Mouse (Mus musculus): Measurements from ENCODE around the gene Pitpna. TPM values are rescaled to one million over a fixed set of nuclear protein-coding genes. Genes with fewer than 3 reads are reported as not detected.
"Not testable (repeated sequence)": the region's sequence is repeated elsewhere in the genome, so short reads cannot be mapped to it uniquely, and the experiment has no call there.

Gene Pitpna
- polyA plus RNA-seq, 1 experiment: 259 TPM

DNA sequence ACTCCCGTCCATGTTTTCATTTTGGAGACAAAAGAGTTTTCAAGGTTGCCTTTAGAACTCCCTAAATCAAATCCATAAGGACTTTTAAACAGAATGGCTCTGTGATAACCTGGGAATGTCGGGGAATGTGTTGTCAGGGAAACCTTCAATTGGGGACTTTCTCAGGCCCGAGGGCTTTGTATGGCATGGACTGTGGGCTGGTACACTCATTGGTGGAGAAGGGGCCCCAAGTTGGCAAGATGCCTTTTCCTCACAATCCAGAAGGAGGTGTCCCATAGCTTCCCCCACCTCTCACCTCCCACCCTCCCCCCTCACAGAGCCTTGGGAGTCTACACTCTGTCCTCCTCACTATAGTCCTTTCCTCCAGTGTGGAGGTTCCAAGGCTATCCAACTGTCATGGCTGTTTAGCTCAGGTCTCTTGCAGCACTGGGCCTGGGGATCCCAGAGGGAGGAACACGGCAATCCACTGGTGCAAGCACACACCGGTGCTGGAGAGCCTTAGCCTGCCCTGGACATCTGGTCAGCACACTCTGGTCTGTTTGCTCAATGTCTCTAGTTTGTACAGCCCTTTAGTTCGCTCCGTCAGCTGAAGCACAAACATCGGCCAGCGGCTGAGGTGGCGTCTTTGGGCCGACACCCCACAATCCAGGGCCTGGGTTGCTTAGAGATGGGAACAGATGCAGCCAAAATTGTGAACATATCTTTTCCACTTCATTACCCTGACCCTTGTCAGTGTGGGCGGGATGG lies 37.5 kb upstream of the Pitpna start:
- H3K4me1 ChIP-seq (ENCODE audit: control insufficient read depth, insufficient read depth, low read length): peaks cover 5% of the 10 kb centered on the region
- no peak overlapping the region for H3K27ac ChIP-seq (ENCODE audit: insufficient read depth, low read length)
- no peak for TF ChIP-seq CTCF (IDR thresholded peaks at IDR 0.05; ENCODE audit: extremely low read depth, insufficient read depth, low read length)
- TF ChIP-seq POLR2A (IDR thresholded peaks at IDR 0.05; ENCODE audit: extremely low read depth, insufficient read depth, low read length): no peak
- H3K4me3 ChIP-seq (ENCODE audit: insufficient read depth, low read length): no peak overlapping the region

DNA sequence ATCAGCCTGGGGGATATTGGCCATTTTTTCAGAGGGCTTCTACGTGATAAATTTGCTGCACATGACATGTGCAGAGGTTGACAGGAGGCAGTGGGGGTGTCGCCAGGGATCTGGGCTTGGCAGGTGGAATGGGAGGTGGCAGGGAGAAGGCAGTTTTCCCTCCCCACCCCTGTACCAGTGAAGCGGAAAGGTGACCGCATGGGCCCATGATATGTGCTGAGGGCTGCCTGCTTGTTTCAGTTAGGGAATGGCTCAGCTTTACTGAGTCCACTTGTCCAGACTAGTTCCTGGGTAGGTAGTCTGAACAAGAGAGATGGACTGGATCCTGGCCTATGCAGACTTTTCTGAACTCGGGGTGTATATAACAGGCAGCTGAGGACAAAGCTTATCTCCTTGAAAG lies 36.6 kb upstream of the Pitpna start:
- Histone ChIP-seq H3K27ac (ENCODE audit: insufficient read depth, low read length) (peak overlapping the region; percentile 49; the same call in 1 of the 2 replicates), H3K4me3 (ENCODE audit: insufficient read depth, low read length) (no peak overlapping the region), H3K4me1 (ENCODE audit: control insufficient read depth, insufficient read depth, low read length) (peaks cover 5% of the 10 kb centered on the region)
- TF ChIP-seq CTCF (IDR thresholded peaks at IDR 0.05; ENCODE audit: extremely low read depth, insufficient read depth, low read length): no peak
- TF ChIP-seq POLR2A (IDR thresholded peaks at IDR 0.05; ENCODE audit: extremely low read depth, insufficient read depth, low read length): no peak

DNA sequence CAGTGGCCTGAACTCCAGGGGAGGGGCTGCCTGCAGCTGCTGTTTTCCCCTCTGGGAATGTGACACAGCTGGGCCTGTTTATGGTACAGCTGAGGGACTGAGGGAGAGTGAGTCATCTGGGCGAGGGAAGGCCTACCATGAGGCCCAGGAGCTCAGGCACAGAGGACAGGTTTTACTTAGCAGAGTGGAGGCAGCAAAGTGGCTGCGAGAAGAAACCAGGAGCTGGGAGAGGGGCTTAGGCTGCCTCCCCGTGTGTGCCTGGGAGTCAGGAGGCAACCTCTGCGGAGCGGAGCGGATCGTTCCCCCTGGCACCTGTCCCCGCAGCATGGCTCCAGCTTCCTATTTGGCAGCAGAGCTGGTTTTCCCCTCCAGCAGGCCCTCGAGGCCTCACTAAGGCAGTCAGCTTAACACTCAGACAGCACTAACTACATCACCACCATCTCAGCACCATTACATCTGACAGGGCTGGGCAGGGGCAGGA lies 35.9 kb upstream of the Pitpna start:
- 0 out of 2 replicates have a peak, but pooled peaks have one; percentile 29 for TF ChIP-seq POLR2A (IDR thresholded peaks at IDR 0.05; ENCODE audit: extremely low read depth, insufficient read depth, low read length)
- no peak for TF ChIP-seq CTCF (IDR thresholded peaks at IDR 0.05; ENCODE audit: extremely low read depth, insufficient read depth, low read length)
- H3K27ac ChIP-seq (ENCODE audit: insufficient read depth, low read length): peak overlapping the region; percentile 49
- H3K4me3 ChIP-seq (ENCODE audit: insufficient read depth, low read length): no peak overlapping the region
- H3K4me1 ChIP-seq (ENCODE audit: control insufficient read depth, insufficient read depth, low read length): peaks cover 5% of the 10 kb centered on the region

DNA sequence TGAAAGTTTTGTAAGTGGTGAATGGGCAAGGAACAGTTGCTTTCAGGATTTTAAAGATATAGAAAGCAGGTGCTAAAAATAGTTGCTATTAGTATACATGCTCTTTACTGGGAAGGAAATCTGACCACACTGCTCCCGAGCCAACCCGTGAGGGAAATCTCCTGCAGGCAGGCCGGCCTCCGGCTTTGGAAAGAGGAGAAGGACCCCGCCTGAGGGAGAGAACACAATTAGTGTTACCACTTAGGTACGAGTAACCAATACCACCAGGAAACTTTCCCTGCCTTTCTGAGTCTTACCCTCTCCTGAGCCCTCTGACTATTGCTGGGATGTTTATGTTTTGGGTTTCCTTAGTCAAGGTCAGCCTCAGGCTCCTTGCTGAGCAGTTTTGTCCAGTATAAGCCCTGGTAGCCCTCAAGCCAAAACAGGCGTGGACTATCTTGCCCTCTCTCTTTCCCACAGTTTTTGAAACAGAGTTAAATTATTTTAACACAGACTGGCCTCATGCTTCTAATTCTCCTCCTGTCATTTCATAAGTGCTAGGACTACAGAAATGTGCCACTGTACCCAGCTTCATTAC lies 34.9 kb upstream of the Pitpna start:
- TF ChIP-seq CTCF (IDR thresholded peaks at IDR 0.05; ENCODE audit: extremely low read depth, insufficient read depth, low read length) (no peak), POLR2A (IDR thresholded peaks at IDR 0.05; ENCODE audit: extremely low read depth, insufficient read depth, low read length) (no peak)
- peaks cover 5% of the 10 kb centered on the region for H3K4me1 ChIP-seq (ENCODE audit: control insufficient read depth, insufficient read depth, low read length)
- no peak overlapping the region for H3K4me3 ChIP-seq (ENCODE audit: insufficient read depth, low read length)
- H3K27ac ChIP-seq (ENCODE audit: insufficient read depth, low read length): no peak overlapping the region

DNA sequence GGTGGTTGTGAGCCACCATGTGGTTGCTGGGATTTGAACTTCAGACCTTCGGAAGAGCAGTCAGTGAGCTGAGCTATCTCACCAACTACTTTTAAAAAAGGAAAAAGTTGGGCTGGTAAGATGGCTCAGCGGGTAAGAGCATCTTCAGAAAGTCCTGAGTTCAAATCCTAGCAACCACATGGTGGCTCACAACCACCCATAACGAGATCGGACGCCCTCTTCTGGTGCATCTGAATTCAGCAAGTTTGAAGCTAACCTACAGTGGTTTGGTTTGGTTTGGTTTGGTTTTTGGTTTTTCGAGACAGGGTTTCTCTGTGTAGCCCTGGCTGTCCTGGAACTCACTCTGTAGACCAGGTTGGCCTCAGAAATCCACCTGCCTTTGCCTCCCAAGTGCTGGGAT lies 31.9 kb upstream of the Pitpna start:
- not testable (repeated sequence) for H3K27ac ChIP-seq (ENCODE audit: insufficient read depth, low read length); H3K4me3 ChIP-seq (ENCODE audit: insufficient read depth, low read length); H3K4me1 ChIP-seq (ENCODE audit: control insufficient read depth, insufficient read depth, low read length)

DNA sequence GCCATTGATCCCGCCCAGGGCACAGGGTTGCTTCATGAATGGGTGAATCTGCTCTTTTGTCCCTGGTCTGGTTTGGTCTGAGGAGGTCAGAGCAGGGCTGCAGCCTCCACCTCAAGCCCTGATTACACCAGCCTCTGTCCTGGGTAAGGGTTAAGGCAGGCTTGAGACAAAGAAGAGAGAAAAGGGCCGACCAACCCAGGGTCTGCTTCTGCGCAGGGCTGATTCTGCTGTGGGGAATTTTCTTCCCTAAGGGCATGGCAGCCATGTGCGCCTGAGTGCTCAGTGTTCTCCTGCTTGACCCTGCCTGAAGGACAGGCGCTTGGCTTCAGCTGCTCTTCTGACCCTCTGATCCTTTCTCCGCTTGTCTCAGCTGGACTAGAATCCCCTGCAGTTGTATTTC lies 30.8 kb upstream of the Pitpna start:
- TF ChIP-seq CTCF (IDR thresholded peaks at IDR 0.05; ENCODE audit: extremely low read depth, insufficient read depth, low read length) (no peak), POLR2A (IDR thresholded peaks at IDR 0.05; ENCODE audit: extremely low read depth, insufficient read depth, low read length) (no peak)
- Histone ChIP-seq H3K4me1 (ENCODE audit: control insufficient read depth, insufficient read depth, low read length) (no peaks in the 10 kb centered on the region), H3K4me3 (ENCODE audit: insufficient read depth, low read length) (no peak overlapping the region), H3K27ac (ENCODE audit: insufficient read depth, low read length) (no peak overlapping the region)

DNA sequence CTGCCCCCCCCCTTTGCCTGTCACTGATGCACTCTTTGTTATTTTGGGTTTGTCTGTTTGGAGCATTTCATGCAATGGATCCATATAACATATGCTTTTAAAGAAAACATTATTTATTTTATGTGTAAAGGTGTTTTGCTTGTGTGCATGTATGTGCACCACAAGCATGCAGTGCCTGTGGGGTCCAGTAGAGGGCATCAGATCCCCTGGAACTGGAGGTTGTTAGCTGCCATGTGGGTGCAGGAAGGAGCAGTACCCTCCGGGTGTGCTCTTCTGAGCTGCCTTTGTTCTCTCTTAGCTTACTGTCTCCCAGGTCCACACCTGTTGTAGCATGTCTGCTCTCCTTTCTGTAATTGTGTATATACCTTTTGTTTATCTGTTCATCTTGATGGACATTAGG lies 29.8 kb upstream of the Pitpna start:
- no peak for TF ChIP-seq POLR2A (IDR thresholded peaks at IDR 0.05; ENCODE audit: extremely low read depth, insufficient read depth, low read length)
- TF ChIP-seq CTCF (IDR thresholded peaks at IDR 0.05; ENCODE audit: extremely low read depth, insufficient read depth, low read length): no peak
- Histone ChIP-seq H3K4me1 (ENCODE audit: control insufficient read depth, insufficient read depth, low read length) (no peaks in the 10 kb centered on the region), H3K27ac (ENCODE audit: insufficient read depth, low read length) (no peak overlapping the region), H3K4me3 (ENCODE audit: insufficient read depth, low read length) (no peak overlapping the region)

DNA sequence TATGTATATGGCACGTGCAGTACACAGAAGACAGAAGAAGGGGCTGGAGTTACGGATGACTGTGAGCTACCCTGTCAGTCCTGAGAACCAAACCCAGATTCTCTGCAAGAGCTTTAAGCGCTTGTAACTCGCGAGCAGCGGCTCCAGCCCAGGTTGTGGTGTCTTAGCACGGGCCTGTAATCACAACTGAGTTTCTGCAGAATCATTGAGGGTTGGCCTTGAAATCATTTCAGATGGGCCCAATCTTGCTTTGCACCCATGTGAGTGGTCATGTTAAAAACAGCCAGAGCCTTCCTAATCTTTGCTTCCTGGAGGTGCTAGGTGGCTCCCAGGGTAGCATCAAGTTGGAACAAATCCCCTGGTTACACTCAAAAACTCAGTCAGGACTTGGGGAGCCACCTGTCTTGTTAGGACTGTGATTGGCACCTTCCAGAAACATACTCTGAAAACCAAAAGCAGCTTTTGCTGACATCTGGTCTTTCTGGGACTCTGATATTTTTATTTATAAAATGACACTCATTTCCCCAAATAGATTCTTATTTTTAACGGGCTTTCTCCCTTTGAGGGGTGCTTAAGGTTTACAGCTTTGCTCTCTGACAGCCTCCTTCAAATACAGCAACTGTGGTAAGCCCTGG lies 27.9 kb upstream of the Pitpna start:
- no peak for TF ChIP-seq CTCF (IDR thresholded peaks at IDR 0.05; ENCODE audit: extremely low read depth, insufficient read depth, low read length)
- TF ChIP-seq POLR2A (IDR thresholded peaks at IDR 0.05; ENCODE audit: extremely low read depth, insufficient read depth, low read length): no peak
- no peak overlapping the region for H3K27ac ChIP-seq (ENCODE audit: insufficient read depth, low read length)
- H3K4me1 ChIP-seq (ENCODE audit: control insufficient read depth, insufficient read depth, low read length): no peaks in the 10 kb centered on the region; the same call in 1 of the 2 replicates
- no peak overlapping the region for H3K4me3 ChIP-seq (ENCODE audit: insufficient read depth, low read length)

DNA sequence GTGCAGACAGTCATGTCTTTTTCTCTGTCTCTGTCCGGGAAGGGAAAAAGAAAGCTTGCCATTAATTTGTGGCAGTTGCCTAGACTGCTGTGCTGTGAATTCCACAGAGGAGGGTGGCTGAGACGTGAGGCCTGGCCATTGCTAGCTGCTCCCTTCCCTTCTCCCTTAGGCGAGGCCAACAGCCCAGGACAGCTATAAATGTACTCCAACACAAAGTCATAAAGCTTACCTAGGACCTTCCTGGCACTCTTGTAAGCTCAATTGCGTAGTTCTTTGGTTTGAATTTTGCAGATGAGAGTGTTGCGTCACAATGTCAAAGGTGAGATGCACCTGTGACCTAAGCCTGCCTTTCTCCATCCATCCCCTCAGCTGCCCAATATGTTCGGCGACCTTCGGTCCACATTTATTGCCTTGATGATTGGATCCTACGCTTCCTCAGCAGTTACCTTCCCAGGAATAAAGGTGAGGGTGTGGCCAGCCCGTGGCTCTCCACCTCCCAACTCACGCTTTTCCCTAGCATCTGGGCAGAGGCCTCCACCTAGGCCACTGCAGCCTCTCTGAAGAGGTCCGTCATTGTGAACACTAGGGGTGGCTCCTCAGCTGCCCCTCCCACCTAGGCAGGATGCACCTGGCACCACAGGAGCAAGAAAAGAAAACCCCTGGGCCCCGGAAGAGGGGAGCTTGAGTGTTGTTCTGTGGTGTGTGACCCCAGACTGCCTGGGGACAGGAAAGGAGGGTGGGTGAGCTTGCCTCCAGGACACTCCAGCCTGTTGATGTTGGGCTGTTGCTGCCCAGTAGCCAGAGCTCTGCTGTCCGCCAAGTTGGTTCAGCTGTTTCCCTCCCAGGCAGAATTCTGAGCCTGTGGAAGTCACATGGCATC lies 27.1 kb upstream of the Pitpna start:
- TF ChIP-seq POLR2A (IDR thresholded peaks at IDR 0.05; ENCODE audit: extremely low read depth, insufficient read depth, low read length) (no peak), CTCF (IDR thresholded peaks at IDR 0.05; ENCODE audit: extremely low read depth, insufficient read depth, low read length) (no peak)

More for the DNA sequence above, 27.1 kb upstream of the Pitpna start:
- no peak overlapping the region for H3K27ac ChIP-seq (ENCODE audit: insufficient read depth, low read length)
- H3K4me3 ChIP-seq (ENCODE audit: insufficient read depth, low read length): no peak overlapping the region
- H3K4me1 ChIP-seq (ENCODE audit: control insufficient read depth, insufficient read depth, low read length): no peaks in the 10 kb centered on the region; the same call in 1 of the 2 replicates

Measured in cortical plate, adult 2 months (tissue).